Mouse (Mus musculus): ENCODE data around the gene Lad1. TPM values are rescaled to one million over a fixed set of nuclear protein-coding genes. Genes with fewer than 3 reads are reported as not detected.

Lad1 gene
- total RNA-seq, 2 experiments from 2014 or later, result 7.3 to 10.3 TPM

GRCm38 (mm10) chr1:135810180-135810579, 8.2 kb upstream of the Lad1 start:
- no peak for DNase-seq

GRCm38 (mm10) chr1:135811016-135811646, 7.3 kb upstream of the Lad1 start:
- DNase-seq, result peak; percentile 94

GRCm38 (mm10) chr1:135812205-135812604, 6.2 kb upstream of the Lad1 start:
- no peak for DNase-seq

GRCm38 (mm10) chr1:135812618-135813017, 5.8 kb upstream of the Lad1 start:
- no peak for DNase-seq

DNA sequence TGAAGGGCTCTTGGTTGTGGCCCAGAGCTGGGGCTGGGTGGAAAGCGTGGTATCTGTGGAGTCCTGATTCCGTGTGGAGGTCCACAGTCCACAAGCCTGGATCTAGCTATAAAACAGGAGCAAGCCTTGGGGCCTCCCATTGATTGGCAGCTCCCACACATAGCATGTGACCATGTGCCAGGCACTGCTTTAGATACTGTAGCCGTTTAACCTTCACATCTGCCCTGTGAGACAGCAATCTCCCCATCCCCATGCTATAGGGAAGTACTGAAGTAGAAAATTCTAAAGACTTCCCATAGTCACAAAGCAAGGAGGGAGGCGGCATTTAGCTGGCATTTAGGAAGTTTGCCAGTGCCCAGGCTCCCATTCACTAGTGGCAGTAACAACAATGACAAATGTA, 5.3 kb upstream of the Lad1 start:
- DNase-seq, result no peak

GRCm38 (mm10) chr1:135813687-135814395, 4.6 kb upstream of the Lad1 start:
- DNase-seq, result no peak

DNA sequence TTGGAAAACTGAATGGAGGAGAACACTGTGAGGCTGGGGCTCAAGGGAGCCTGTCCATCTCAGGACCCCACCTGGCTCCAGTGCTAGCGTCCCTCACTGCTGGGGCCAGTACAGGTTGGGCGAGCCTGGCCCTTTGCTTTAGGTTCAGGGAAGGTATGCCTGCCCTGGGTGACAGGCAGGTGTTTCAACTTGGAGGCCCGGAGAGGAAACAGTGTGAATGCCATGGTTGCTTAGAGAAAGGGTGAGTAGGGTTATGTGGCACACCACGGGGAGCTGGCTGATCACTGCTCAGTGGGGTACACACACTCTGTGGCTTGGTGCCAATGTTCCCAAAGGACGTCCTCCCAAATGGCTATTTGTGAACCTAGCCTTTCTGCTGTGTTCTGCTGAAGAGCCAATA, 3.9 kb upstream of the Lad1 start:
- no peak for DNase-seq

DNA sequence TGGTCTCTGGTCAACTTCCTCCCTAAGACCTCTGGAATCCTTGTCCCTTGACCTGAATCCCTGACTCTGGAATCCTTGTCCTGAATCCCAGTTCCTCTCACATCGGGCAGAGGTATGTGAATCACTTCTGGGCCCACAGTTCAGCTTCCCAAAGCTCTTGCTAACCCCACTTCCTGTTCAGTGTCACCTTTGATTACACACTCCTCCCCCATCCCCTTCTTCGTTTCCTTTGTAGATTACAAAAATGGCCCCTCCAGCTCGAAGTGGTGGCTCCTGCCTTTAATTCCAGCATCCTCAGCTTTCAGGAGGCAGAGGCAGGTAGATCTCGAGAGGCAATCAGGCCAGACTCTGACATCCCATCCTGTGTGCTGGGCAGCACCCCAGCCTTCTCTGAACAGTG, 803 bp upstream of the Lad1 start:
- no peak for DNase-seq

DNA sequence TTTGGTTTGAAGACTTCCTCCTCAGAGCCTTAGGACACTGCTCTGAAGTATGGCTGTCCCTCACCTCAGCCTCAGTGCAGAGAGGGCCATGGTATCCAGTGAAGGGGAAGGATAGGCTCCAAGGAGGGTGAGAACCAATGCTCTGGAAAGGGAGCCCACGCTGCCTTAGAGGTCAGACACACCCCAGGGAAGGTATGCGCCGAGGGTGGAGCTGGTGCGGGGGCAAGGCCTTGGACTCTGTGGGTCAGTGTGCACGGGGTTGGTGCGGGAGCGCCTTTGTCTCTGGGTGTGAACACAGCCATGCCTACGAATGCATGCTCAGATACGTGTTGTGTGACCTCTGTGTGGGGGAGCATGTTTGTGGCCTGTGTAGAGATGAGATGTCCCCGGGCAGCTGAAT, 1.7 kb downstream of the Lad1 start:
- no peak for DNase-seq

DNA sequence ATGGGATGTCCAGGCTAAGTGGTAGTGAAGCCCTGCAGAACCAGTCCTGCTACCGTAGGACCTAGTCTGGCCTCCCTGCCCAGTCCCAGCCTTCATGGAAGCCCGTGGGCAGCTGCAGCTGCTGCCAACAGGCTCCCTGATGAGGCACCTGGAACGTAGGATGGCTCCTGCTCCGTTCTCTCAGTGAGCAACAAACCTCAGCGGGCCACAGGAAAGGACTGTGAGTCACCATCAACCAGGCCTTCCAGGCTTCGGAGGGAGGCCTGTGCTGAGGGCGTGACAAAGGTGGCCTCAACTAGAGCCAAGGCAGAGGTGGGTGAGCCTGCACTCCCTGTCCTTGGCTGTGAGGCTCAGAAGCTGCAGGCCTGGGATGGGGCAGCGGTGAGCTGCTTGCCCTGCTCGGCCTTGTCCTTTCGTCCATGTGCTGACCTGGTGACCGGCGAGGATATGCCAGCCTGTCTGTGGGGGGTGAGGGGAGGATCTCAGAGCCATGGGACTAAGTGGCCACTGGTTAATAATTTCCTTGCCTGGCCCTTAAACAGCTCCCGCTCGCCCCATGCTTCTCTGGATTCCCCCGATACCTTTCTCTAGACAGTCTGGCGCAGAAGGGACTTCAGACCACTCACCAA, 2.5 kb downstream of the Lad1 start:
- DNase-seq, result no peak

- no peak for DNase-seq
Measured at GRCm38 (mm10) chr1:135821780-135822179, 3.4 kb downstream of the Lad1 start.

GRCm38 (mm10) chr1:135828918-135829317, 10.5 kb downstream of the Lad1 start:
- DNase-seq, result peak; percentile 69

DNA sequence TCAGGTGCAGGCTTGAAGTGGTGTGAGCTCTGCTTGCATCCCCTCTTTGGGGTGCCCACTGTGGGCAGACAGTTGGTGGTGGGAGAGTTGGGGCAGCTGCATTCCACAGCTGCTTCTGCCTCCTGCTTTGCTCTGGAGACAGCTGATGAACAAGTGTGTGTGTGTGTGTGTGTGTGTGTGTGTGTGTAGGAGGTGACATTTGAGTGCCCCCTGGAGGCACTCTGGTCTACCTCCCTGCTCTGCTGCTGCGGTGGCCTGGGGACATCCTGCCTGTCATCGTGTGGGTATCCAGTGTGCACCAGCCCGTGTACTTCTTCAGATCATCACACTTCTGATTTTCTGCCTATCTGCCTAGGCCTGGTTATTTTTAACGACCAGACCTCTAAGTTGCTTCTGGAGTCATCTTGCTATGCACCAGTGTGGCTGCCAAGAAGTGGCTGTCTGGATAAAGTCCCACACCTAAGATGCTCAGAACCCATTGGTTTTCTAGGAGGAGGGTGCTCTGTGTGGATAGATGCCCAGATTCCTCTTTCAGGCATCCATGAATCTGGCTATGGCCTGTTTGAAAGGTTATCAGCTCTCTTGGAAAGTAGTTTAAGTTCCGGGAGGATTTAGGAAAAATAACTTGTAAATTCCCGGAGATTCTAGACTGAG, 15.9 kb downstream of the Lad1 start:
- DNase-seq, result no peak

DNA sequence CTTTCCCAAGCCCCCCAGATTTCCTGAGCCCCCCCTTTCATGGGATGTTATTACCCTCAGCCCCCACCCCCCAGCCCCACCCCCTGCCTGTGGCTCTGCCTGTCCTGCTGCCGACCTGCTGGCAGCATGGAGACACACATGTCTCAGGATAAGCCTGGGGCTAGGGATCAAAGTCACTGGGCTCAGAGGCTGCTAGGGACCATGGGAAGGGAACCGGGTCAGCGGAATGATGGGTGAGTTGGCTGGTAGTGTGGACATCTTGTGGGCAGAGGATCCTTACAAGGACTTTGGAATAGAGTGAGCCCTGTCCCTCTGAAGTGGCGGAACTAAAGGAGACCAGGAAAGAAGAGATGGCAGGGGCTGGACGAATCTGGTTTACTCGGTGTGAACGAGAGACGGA, 16.6 kb downstream of the Lad1 start:
- no peak for DNase-seq

GRCm38 (mm10) chr1:135835716-135836483, 17.5 kb downstream of the Lad1 start, which contains the start of gene Tnnt2:
Gene Tnnt2, plus strand, starts transcription at chr1:135836354.
- peak; percentile 84 for DNase-seq

GRCm38 (mm10) chr1:135838626-135839025, 20.2 kb downstream of the Lad1 start:
- DNase-seq, result no peak

DNA sequence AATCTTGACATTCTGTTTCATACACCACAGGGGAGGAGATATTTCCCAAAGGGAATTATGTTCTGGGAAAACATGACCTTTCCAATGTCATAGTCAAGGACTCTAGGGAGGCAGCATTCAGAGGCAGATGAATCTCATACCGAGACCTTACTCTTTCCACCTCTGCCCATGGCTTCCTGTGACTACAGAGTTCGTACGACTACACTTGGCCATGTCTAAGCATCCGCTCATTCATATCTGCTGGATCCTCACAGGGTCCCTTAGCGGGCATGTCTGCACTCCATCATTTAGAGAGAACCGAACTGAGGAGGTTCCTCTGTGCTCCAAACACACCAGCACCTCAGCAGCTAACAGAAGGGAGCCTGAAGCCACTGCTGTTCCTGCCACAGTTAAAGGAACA, 20.7 kb downstream of the Lad1 start:
- DNase-seq, result peak; percentile 14

DNA sequence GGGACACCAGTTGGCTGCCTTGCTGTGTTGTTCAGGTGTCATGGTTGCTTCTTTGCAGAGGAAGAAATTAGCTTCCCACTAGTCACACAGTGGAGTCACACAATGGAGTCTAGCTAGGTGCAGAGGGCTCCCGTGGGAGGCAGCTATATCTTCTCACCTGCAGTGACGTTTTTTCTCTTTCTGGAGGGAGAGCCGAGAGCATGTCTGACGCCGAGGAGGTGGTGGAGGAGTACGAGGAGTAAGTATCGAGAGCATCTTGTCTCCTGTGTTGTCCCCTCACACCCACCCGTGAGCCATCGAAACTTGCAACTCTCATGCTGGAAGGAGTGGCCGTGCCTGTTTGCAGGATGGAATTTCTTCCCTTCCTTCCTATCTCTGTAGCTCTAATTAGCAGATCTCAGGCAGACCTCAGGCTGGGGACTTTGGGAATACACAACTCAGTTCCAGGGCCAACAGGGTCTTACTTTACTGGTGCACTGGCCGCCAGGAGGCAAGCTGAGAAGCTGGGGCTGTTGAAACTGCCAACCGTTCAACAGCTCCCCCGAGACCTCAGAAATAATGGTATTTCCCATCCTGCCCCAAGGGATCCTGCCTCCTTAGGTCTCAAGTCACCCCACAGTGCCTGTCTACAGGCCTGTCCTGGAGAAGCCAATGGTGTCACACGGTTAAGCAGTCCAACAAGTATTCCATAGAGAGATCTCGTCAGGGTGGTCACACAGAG, 22.4 kb downstream of the Lad1 start:
- DNase-seq, result peak; percentile 30

DNA sequence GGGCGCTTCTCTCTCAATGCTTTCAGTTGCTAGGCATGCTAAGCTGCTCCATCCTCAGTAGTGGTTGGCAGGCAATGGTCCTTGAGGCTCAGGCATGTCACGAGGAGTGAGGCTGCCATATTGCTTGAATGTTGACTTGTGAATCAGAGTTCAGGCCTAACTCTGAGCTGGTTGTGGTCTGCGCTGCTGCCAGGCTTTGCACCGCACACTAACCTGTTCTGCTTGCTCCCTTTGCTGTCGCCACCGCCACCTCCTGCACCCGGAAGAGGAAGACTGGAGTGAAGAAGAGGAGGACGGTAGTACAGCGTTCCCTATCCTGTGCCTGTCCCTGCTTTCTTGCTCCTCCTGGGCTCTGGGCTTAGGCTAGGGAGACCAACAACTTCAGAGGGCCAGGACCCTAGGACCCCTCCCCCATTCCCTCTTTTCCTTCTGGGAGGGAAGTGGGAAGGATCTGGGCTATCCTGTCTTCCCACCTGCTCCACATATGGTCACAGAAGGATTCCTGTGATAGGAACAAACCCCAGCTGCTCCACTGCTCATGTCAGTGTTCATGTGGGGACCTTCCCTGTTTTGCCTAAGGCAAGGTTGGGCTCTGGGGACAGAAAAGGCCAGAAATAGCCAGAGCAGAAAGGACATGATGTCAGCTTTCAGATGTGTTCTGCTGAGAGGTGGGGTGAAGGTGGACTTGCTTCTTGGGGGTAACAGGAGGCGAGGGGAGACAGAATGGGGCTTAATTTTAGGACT, 25.3 kb downstream of the Lad1 start:
- peak; percentile 21 for DNase-seq

- DNase-seq, result peak; percentile 62
Measured at GRCm38 (mm10) chr1:135844481-135844880, 26.1 kb downstream of the Lad1 start.

DNA sequence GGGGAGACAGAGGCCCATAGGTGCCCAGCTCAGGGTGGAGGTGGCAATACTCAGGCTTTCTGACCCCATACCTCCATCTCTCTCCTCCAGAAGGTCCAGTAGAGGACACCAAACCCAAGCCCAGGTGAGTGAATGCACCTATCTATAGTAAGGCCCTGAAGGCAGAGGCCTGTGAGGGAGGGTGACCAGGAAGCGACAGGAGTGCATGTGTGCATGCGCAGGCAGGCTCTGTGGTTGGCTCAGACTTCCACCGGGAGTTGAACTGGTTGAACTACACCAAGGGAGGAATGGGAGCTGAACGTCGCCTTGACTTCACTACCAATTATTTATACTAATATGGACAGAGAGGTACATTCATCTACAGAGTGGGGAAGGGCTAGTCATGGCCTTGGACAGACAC, 28.2 kb downstream of the Lad1 start:
- no peak for DNase-seq

Data from heart, postnatal 4 days (tissue).